Mouse (Mus musculus): Measurements from ENCODE around the gene Olfr498.

Olfr498 gene

DNA sequence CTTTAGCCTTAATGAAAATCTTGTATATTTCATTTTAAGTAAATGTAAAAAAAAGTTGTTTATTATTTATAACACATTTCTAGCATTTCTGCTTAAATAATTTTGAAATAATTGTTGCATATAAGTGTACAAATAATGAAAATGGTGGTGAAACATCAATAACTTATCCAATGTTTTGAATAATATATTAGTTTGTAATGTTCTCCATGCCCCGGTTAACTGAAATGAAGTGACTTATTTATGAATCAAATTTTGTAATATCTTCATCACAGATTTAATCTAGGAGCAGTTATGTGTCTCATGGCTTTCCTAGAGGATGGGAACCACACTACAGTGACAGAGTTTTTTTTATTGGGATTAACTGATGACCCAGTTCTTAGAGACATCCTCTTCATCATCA, at the start of gene Olfr498:
Olfr498 (plus strand) TSS at position 301 of the 400 bp plus-strand sequence.
- no peak for DNase-seq (ENCODE audit: low read depth)

DNA sequence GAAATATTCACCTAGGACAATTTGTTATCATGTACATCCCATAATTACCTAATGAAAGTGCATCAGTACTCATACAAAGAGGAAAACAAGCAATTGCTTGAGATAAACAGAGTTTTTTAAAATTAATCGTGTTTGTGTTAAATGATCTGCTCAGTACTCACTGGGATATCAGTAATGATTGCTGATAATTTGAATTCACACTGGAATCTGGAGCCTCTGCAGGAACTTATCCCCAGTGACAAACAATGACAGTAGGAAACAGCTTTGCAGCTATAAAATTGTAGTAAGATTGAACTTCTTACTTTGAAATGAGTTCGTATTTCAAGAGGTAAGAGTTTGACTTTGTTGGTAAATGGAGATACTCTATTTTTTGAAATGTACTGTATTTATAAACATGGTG, 45.0 kb upstream of the Olfr498 start, which contains the start of gene Olfr497:
Olfr497 (plus strand) TSS at position 301 of the 400 bp plus-strand sequence.
- DNase-seq (ENCODE audit: low read depth) = no peak
